Mouse (Mus musculus): ENCODE results near the gene Med9.
A peak's percentile ranks its signal among the peaks of the same experiment; 100 is the strongest.

The Med9 gene

GRCm38 (mm10) chr11:59947752-59948400 lies at the start of gene Med9:
TSS of gene Med9 (plus strand) at chr11:59948206.
- DNase-seq (ENCODE audit: low read depth, low spot score): peak; percentile 84

GRCm38 (mm10) chr11:59899711-59900685 lies 48.0 kb upstream of the Med9 start:
- DNase-seq (ENCODE audit: low read depth, low spot score): no peak

- DNase-seq (ENCODE audit: low read depth, low spot score): no peak
Observed at GRCm38 (mm10) chr11:59900995-59901394, 47.0 kb upstream of the Med9 start.

DNA sequence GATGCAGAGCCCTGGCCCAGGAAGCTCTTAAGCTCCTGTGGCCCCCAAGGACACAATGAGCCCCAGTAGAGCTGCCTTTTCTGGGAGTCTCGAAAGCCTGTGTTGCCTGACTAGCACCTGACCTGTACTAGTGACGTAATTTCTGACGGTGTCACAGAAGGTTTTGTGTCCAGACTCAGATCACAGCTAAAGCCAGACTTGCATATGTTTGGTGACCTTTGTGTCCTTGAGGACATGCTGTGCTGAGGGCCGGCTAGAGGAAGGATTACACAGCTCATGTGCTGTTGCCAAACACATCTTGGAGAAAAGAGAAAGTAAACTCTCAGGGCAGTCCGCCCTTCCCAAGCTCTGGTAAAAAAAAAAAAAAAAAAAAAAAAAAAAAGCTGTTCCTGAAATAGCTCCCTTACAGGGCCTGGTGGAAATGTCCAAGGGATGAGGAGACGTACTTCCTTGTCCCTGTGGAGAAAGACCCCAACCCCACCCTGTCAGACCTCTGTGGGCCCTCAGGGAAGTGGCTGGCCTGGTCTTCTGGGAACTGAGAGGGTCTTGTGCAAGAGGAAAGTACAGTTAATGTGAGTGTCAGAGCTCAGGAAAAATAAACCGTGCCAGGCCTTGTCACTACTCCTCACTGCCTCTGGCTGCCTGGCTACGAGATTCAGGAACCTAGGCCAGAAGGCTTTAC lies 45.8 kb upstream of the Med9 start:
- DNase-seq (ENCODE audit: low read depth, low spot score): no peak

DNA sequence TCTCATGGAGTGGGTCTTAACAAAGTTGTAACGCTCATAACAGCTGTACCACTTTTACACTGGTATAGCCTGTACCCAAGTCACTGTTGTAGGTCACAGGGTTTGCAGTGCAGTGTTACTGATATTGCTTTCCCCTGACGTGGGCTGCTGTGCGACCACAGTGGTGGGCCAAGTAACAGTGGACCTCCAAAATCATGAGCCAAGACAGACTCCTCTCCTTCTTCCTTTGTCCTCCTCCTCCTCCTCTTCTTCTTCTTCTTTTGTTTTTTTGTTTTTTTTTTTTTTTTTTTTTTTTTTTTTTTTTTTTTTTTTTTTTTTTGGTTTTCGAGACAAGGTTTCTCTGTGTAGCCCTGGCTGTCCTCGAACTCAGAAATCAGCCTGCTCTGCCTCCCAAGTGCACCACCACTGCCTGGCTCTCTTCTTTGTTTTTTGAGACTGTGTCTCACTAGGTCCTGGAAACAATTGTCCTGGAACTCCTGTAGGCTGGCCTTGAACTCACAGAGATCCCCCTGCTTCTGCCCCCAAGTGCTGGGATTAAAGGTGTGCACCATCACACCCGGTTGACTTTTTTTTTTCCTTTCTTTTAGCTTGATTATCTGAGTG lies 41.4 kb upstream of the Med9 start:
- no peak for DNase-seq (ENCODE audit: low read depth, low spot score)

DNA sequence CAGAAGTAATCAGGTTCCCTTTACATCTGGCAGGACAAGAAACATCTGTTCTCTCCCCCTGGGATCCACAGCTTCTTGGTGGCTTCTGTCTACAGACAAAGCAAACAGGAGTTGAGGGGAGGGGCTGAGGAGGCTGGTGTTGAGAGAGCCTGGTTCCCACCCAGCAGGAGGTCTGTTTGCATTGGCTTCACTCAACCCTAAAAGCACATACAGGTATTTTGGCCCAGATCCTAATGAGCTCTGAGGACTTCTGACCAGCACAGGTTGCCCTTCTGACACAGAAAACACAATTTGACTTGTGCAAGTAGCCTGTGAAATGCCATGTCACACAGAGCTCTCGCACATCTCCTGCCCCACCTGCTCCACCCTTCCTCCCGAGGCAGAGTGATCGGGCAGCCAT lies 39.6 kb upstream of the Med9 start:
- no peak for DNase-seq (ENCODE audit: low read depth, low spot score)

GRCm38 (mm10) chr11:59910586-59910985 lies 37.4 kb upstream of the Med9 start:
- no peak for DNase-seq (ENCODE audit: low read depth, low spot score)

GRCm38 (mm10) chr11:59911523-59911922 lies 36.5 kb upstream of the Med9 start:
- DNase-seq (ENCODE audit: low read depth, low spot score): no peak

GRCm38 (mm10) chr11:59913702-59914101 lies 34.3 kb upstream of the Med9 start:
- DNase-seq (ENCODE audit: low read depth, low spot score): no peak

GRCm38 (mm10) chr11:59918014-59918413 lies 30.0 kb upstream of the Med9 start:
- no peak for DNase-seq (ENCODE audit: low read depth, low spot score)

DNA sequence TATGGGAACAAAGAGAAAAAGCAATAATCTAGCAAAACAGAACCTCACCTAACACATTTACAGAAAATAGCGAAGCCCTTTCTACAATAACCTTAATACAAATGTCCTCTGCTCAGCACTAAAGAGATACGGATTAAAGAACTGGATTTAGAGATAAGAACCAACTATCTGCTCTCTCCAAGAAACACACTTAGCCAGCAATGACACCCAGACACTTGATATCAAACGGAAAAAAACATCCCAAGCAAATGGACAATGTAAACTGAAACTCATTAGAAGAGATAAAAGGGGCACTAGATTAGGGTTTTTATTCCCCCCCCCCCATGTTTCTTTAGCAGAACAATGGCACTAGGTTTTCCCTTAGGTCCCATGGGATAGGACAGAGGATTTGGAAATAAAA lies 28.6 kb upstream of the Med9 start:
- no peak for DNase-seq (ENCODE audit: low read depth, low spot score)

DNA sequence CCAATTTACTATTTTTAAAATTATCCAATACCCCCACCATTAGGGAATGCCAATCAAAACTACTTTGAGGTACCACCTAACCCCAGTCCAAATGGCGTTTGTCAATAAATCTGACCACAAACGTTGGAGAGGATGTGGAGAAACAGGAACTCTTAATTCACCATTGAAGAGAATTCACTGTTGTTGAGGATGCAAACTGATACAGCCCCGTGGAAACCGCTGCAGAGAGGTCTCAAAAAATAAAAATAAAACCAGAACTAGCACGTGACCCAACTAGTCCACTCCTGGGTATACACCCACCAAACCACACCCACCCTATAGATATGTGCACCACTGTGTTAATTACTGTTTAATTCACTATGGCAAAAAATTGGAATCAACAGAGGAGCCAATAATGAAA lies 27.7 kb upstream of the Med9 start:
- DNase-seq (ENCODE audit: low read depth, low spot score): no peak

DNA sequence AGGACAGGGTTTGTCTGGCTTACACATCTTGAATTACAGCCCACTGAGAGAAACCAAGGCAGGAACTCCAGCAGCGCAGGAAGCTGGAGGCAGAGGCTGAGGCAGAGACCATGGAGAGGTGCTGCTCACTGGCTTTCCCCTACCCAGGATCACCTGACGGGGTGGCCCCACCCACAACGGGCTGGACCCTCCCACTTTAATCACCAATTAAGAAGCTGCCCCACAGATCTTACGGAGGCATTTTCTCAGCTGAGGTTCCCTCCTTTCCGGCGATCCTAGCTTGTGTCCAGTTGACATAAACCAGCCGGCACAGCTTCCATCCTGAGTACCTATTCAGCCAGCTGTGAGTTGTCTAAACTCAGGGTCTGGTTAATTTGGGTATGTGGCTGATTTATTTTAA lies 26.7 kb upstream of the Med9 start:
- DNase-seq (ENCODE audit: low read depth, low spot score): peak; percentile 49

DNA sequence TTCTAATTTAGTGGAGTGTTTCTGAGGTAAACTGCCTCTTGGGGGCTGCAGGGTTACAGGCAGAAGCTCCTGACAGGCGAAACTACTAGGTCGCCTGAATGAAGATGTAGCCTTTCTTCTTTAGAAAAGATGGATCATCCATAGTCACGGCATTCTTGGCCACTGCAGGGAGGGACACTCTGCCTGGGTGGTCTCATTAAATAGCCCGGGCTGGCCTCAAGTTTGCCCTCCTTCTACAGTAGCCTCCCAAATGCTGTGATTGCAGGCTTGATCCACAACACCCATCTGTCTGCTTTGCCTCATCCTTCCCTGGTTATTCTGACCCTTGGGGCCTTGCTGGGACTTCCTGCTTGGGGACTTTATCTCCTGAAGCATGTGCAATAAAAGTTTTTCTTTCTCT lies 18.0 kb upstream of the Med9 start:
- no peak for DNase-seq (ENCODE audit: low read depth, low spot score)

GRCm38 (mm10) chr11:59932560-59933337 lies 15.3 kb upstream of the Med9 start:
- no peak for DNase-seq (ENCODE audit: low read depth, low spot score)

- DNase-seq (ENCODE audit: low read depth, low spot score): no peak
Observed at GRCm38 (mm10) chr11:59933943-59934342, 14.1 kb upstream of the Med9 start.

DNA sequence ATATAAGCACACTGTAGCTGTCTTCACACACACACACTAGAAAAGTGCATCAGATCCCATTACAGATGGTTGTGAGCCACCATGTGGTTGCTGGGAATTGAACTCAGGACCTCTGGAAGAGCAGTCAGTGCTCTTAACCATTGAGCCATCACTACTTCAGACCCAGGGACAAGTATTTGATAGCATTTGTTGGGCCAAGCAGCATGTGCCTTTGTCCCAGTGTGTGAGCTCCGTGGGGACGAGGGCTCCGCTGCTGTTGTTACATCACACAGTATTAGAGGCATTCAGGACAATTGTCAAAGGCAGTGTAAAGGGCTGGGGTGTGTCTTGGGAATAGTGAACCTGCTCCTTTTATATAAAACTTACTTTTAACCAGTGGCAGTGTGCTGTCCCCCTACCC lies 11.0 kb upstream of the Med9 start:
- no peak for DNase-seq (ENCODE audit: low read depth, low spot score)

- no peak for DNase-seq (ENCODE audit: low read depth, low spot score)
Observed at GRCm38 (mm10) chr11:59937615-59938014, 10.4 kb upstream of the Med9 start.

- no peak for DNase-seq (ENCODE audit: low read depth, low spot score)
Observed at GRCm38 (mm10) chr11:59939821-59940220, 8.2 kb upstream of the Med9 start.

DNA sequence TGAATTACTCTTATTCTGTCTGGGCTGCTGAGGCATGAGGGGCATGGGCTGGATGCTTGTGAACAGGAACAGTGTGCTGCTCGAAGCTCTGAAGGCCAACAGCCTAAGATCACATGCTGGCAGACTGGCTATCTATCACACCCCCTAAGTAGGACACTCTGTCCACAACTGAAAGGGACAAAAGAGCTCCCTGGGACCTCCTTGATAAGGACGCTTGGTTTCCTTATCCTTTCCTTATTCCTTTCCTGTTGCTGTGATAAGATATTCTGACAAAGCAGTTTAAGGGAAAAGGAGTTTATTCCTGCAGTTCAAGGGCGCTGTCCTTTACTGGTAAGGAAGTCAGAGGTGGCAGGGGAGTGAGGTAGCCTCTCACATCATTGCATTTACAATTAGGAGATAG lies 7.4 kb upstream of the Med9 start:
- DNase-seq (ENCODE audit: low read depth, low spot score): no peak

GRCm38 (mm10) chr11:59941391-59941790 lies 6.6 kb upstream of the Med9 start:
- DNase-seq (ENCODE audit: low read depth, low spot score): peak; percentile 31
